Mouse (Mus musculus) induced T-regulatory cell, adult 2 months (primary cell): Measurements from ENCODE around the gene Lck.

Source experiments
- DNase-seq: peaks from one replicate; pipeline ENCODE4 v3.0.0-alpha.2; 2012; ENCODE audit warnings: low read depth

The Lck gene

GRCm38 (mm10) chr4:129573430-129573829, at the start of gene Lck:
Gene Lck (minus strand): TSS chr4:129573641.
- peak; percentile 91 for DNase-seq

GRCm38 (mm10) chr4:129622803-129623535, 49.5 kb upstream of the Lck start:
- DNase-seq: peak; percentile 39

GRCm38 (mm10) chr4:129622120-129622802, 48.8 kb upstream of the Lck start:
- DNase-seq: no peak

- peak; percentile 61 for DNase-seq
These were observed 47.9 kb upstream of the Lck start for GRCm38 (mm10) chr4:129621283-129621841.

GRCm38 (mm10) chr4:129620419-129621282, 47.2 kb upstream of the Lck start:
- DNase-seq: peak; percentile 54

- peak; percentile 97 for DNase-seq
These were observed 45.6 kb upstream of the Lck start, which contains the start of gene Iqcc for GRCm38 (mm10) chr4:129618786-129619691. Gene Iqcc (minus strand): TSS chr4:129619099.

GRCm38 (mm10) chr4:129618031-129618430, 44.6 kb upstream of the Lck start:
- DNase-seq: no peak

GRCm38 (mm10) chr4:129617121-129617641, 43.7 kb upstream of the Lck start:
- DNase-seq: no peak

GRCm38 (mm10) chr4:129616631-129617030, 43.2 kb upstream of the Lck start:
- DNase-seq: no peak

GRCm38 (mm10) chr4:129615801-129616290, 42.4 kb upstream of the Lck start:
- DNase-seq: no peak

- DNase-seq: no peak
These were observed 40.7 kb upstream of the Lck start, which contains the start of gene Dcdc2b for GRCm38 (mm10) chr4:129614093-129614492. Gene Dcdc2b (minus strand): TSS chr4:129614257.

- no peak for DNase-seq
These were observed 37.0 kb upstream of the Lck start for GRCm38 (mm10) chr4:129610472-129610871.

GRCm38 (mm10) chr4:129610026-129610425, 36.6 kb upstream of the Lck start:
- DNase-seq: peak; percentile 59

- peak; percentile 48 for DNase-seq
These were observed 35.7 kb upstream of the Lck start for GRCm38 (mm10) chr4:129609139-129609631.

- peak; percentile 93 for DNase-seq
These were observed 35.1 kb upstream of the Lck start for GRCm38 (mm10) chr4:129608426-129609025.

- peak; percentile 93 for DNase-seq
These were observed 27.1 kb upstream of the Lck start, which contains the start of the genes Eif3i and Tmem234 for GRCm38 (mm10) chr4:129600233-129601158. Gene Eif3i (minus strand): TSS chr4:129600648. Gene Tmem234 (plus strand): TSS chr4:129600668.

- DNase-seq: no peak
These were observed 15.4 kb upstream of the Lck start for GRCm38 (mm10) chr4:129588865-129589264.

- DNase-seq: no peak
These were observed 13.5 kb upstream of the Lck start for GRCm38 (mm10) chr4:129586943-129587342.

- no peak for DNase-seq
These were observed 12.3 kb upstream of the Lck start for GRCm38 (mm10) chr4:129585773-129586172.
